Mouse (Mus musculus) layer of hippocampus, adult 9-10 months (tissue): ENCODE results near the gene Fbxo24.
"Not testable (repeated sequence)": the region's sequence is repeated elsewhere in the genome, so short reads cannot be mapped to it uniquely, and the experiment has no call there.

Experiments used
- DNase-seq: peaks from one replicate; pipeline ENCODE4 v3.0.0; 2022; ENCODE audit warnings: low spot score

The Fbxo24 gene

DNA sequence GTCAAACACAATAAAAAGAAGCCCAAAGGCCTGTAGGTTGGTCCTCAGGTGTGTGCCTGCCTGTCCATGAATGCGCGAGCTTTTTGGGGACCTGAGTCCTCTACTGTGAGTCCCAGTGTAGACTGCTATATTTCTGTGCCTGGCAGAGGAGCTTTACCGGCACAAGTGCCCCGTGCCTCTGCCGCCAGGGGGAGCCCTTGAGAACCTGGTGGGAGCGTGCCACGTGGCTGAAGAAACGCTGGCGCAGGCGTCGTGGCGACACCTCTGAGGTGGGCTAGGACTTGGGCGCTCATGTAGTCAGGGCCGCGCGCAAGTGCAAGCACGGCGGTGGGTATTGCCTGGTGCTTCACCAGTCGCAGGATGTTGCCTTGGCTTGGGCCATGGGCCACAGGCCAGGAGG, 12.3 kb upstream of the Fbxo24 start, which contains the start of gene Sap25:
Gene Sap25, plus strand, starts transcription at position 281 of the 400 bp plus-strand sequence.
- DNase-seq: no peak

- no peak for DNase-seq
Observed at GRCm38 (mm10) chr5:137639472-137639871, 10.7 kb upstream of the Fbxo24 start.

- DNase-seq: no peak
Observed at GRCm38 (mm10) chr5:137633397-137634084, 4.7 kb upstream of the Fbxo24 start.

DNA sequence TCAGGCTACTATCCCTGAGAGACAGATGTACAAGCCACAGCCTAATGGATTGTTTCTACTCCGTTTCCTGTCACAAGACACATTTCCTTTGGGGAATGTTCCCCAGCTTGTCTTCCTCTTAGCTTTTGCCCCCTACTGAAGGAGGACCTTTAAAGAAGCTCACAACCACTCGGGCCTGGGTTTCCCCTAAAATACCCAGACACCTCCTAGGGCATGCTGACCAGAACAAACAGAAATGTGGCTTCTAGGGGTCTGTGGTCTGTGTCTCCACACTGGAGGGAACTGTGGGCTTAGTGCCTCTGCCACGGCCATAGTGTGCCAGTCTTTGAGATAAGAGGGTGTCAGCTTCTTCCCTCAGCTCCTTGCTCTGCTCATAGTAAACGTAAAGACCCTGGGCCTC, 2.8 kb upstream of the Fbxo24 start:
- DNase-seq: no peak

DNA sequence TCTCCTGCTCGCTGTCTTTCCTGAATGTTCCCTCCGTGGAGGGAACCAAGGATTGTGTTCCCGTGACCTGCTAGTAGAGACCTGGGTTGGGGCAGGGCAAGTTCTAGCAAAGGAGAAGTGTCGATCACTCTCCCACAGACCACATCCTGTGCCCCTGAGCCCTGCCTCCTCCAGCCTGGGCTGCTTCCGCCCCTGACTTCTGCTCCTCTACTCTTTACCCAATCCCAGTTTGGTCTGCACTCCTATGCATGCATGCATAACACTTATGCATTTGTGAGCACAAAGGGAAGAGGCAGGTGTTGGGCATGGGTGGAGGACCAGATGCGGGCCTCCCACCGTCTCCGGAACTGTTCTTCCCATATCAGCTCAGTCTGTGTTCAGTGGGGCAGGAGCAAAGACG, 2.4 kb upstream of the Fbxo24 start:
- DNase-seq: no peak

DNA sequence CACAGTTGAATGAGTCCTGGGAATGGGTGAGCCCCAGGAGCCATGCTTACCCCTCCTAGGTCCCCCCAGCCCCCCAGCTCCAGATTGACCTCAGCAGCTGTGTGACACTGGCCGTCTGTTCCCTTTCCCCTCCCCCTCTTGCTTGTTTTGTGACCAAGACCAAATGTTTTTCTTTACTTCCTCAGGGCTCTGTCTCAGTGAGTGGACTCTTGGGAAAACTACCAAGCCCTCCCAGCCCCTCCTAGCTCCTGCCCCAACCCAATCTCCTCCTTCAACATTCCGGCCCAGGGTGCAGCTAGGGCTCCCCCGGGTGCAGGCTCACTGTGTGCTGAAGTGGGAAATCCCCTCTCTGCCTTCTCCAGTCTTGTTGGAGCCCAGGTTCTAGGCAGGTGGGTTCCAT, 1.8 kb upstream of the Fbxo24 start:
- no peak for DNase-seq

DNA sequence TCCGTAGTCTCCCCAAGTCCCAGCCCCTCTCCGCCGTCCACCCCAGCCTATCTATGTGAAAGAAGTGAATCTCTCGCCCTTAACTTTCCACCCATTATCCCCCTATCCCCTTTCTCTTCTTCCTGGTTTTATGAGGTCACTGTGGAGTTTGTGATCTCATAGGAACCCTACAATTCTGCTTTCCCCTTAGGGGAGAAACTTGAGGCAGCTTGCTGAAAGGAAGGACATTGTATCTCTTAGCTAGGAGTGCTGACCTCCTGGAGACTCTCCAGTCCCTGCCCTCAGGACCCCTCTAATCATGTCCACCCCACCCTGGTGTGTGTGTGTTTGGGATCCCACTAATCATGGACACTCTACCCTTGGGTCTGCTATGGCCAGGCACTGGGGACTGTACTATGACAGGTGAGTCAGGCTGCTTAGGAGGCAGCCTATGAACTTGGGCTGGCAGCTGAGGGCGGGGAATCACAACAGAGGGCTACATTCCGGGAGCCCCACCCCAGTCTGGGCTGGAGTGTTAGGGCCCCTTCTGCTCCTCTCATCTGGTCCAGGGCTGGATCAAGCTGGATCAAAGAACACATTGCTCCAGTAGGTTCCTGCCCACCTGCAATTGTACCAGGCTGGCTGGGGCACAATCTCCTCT, 1.2 kb upstream of the Fbxo24 start:
- no peak for DNase-seq

GRCm38 (mm10) chr5:137629306-137629721, 512 bp upstream of the Fbxo24 start:
- DNase-seq: no peak

GRCm38 (mm10) chr5:137627991-137628390, 811 bp downstream of the Fbxo24 start:
- DNase-seq: no peak

GRCm38 (mm10) chr5:137623937-137624530, 4.8 kb downstream of the Fbxo24 start:
- no peak for DNase-seq

DNA sequence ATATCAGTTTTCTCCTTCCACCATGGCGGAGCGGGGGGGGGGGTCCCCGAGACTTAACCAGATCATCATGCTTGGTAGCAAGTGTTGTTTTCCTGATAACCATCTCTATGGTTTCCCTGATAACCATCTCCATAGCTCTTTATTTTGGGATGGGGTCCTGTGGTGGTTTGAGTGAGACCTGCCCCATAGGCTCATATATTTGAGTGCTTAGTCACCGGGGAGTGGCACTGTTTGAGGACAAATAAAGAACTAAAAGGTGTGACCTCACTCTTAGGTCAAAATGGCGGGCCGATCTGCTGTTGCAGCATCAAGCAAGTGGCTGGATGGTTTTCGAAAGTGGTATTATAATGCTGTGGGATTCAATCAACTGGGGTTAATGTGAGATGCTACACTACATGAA, 13.5 kb downstream of the Fbxo24 start:
- DNase-seq: no peak

GRCm38 (mm10) chr5:137614921-137615320, 13.9 kb downstream of the Fbxo24 start:
- DNase-seq: not testable (repeated sequence)

DNA sequence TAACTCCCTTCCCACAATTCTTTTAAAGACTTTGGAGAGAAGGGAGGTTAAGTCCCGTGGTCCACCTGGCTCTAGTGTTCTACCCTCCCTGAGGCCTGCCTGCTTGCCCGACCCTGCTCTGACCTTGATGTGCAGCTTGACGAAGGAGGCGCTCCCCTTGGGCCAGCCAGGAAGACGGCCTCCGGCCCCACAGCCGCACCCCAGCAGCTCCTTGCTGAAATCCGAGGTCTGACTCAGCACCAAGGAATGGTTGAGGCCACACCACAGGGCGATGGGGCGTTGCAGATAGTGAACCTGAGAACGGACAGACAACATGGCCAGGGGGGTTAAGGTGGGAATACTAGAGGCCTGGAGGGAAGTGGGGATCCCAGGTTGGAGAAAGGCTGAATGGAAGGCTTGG, 15.3 kb downstream of the Fbxo24 start, which contains the start of gene Pcolce:
Gene Pcolce, minus strand, starts transcription at position 235 of the 400 bp plus-strand sequence.
- no peak for DNase-seq

DNA sequence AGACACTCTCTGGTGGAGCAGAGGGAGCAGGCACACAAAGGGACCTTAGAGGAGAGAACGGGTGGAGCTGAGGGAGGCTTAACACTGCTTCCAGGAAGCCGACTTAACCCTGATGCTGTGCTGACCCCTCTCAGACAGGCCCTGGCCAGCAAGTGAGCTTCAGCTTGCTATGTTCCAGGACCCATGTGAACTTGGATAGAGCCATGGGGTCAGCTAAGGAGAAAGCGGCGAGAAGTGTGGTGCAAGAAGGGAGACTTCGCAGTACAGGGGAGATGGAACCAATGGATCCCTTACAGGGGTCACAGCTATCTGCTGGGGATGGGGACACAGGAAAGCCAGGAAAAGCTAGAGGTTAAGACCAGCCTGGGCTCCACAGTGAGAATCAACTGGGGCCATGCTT, 15.7 kb downstream of the Fbxo24 start:
- no peak for DNase-seq

DNA sequence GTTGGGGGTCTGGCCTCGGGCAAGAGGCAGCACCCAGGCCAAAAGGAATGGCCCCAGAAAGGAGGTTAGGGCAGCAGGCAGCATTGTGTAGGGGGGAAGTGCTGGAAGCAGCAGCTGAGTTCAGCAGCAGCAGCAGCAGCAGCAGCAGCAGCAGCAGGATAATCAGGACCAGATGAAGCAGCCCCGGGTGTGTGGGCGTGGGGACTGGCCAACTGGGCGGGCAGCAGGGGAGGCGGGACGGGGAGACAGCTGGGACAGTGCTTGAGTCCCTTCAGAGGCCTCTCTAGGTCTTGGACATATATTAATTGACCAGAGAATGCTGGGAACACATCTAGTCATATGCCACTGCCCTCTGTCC, 17.6 kb downstream of the Fbxo24 start:
- no peak for DNase-seq

DNA sequence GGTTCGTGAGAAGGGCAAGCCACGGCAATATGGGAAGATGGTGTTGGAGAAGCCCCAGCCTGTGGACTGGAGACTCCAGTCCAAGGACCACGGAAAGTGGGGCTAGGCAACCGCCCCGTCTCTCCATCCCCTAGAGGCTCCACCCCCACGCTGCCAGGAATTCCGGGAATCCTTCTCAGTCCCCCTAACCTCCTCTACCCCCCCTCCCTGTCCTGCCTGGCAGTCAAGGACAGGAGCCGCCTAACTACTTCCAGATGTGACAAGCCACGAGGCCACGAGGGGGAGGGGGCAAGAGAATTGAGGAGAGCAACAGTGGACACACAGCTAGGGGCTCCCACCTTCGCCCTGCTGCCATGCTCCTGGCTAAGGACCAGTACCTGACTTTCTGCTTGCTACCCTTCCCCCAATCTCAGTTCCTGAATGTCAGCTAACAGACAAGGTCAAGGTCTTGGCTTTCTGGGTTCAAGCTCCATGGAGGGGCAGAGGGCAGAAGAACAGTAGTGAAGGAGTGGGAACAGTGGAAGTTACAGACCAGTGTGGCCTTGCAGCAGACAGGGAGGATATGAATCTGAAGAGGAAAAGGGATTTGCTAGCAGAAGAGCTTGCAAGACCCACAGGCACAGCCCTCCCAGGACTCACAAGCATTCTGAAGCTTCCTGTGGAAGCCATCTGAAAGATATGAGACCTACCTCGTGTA, 18.1 kb downstream of the Fbxo24 start:
- DNase-seq: no peak

DNA sequence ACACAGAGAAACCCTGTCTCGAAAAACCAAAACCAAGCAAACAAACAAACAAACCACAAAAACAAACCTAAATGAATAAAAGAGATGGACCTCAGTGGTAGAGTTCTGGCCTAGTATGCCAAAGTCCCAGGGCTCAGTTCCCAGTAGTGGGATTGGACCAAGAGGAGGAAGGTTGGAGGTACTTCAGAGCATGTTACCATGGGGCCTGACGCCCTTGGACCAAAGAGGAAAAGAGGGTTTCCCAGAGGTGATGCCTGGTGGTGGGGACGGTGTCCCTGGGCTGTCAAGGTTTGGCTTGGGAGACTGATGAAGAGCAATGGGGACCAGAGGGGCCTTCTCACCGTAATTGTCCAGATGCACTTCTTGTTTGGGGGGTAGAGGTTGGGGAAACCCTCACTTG, 18.7 kb downstream of the Fbxo24 start:
- DNase-seq: no peak

DNA sequence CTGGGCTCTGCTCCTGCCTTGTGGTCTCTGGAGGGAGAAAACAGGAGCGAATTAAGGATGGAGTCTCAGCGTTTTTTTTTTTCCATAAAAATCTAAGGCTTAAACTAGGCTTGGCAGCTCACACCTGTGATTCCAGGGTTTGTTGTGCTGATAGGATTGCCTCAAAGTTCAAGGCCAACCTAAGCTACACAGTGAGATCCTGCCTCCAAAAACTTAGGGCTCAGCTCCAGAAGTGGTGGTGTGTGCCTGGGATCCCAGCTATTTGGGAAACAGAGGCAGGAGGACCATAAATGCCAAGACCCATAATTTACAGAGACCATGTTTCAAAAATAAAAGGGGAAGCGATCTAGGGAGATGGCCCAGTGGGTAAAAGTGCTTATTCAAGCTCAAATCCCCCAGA, 19.5 kb downstream of the Fbxo24 start:
- DNase-seq: no peak

- no peak for DNase-seq
Observed at GRCm38 (mm10) chr5:137608654-137609190, 20.1 kb downstream of the Fbxo24 start.

GRCm38 (mm10) chr5:137607860-137608653, 20.7 kb downstream of the Fbxo24 start:
- no peak for DNase-seq

DNA sequence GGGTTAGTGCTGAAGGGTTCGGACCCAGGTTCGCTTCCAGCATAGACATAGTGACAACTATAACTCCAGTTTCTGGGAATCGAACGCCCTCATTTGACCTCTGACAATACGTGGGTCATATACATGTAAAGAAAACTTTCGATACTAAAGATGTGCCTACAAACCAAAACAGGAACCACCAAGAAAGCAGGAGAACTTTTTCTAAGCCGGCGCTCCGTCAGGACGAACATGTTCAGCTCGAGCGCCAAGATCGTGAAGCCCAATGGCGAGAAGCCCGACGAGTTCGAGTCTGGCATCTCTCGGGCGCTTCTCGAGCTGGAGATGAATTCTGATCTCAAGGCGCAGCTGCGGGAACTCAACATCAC, 27.5 kb downstream of the Fbxo24 start:
- no peak for DNase-seq
